Mouse (Mus musculus) heart, postnatal 36 days (tissue): Measurements from ENCODE around the gene Amn1. TPM values are rescaled to one million over a fixed set of nuclear protein-coding genes. Genes with fewer than 3 reads are reported as not detected.
"Not testable (repeated sequence)": the region's sequence is repeated elsewhere in the genome, so short reads cannot be mapped to it uniquely, and the experiment has no call there.

ENCODE experiments used
- DNase-seq, 2 experiments: peaks; one replicate each; pipeline ENCODE4 v3.0.0; 2021 to 2022
- intact Hi-C: fragments of 180-260 bp; cut with DNase I; formaldehyde crosslinking; loops from one replicate; pipeline ENCODE4 v1.15.1; 2025
- total RNA-seq, 2 experiments: library from RNA; stranded (reverse); gene quantifications; 2 replicates each; pipeline ENCODE4 v1.2.3; 2021

Gene Amn1
- total RNA-seq, 2 experiments from 2014 or later: 19.5 to 27.7 TPM

DNA sequence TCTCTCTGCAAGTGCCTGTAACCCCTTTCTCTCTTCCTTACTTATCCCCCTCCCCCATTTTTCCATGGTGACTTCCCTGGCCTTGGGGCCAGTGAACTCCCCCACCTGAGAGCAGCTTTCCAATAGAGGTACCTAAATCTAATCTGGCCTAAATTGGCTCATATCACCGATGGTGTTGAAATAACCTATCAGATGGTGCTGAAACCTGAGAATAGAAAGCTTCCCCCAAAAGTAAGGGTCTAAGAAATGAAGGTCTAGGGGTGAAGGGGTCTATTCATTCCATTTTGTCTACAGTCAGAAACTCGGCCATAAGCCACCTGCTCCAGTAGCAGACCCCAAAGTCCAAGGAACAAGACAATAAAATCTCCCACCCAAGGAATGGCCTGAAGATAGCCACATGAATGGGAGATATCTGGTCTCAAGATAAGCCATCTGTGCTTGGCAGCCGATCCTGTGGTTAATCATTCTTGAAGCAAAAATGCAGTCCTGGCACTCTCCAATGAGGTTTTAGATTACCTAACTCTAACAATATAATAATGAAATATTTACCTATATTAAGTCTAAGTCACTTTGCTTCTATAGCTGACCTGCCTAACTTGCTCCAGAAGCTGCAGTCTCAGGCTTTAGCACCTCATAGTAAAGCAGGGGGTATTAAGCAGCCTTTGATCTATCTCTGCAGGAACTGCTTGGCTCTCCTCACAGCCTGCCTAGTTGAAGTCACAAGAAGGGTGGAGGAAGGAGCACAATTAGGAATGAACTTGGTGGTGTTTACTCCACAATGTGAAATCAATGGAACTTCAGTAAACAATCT, 33.3 kb downstream of the Amn1 start:
- DNase-seq: no peak
- intact Hi-C loops: no loop called here

GRCm38 (mm10) chr6:149154116-149155030, 34.1 kb downstream of the Amn1 start:
- no peak for DNase-seq
- intact Hi-C loops: no loop called here

GRCm38 (mm10) chr6:149153473-149154115, 34.9 kb downstream of the Amn1 start:
- intact Hi-C loops: no loop called here
- no peak for DNase-seq

GRCm38 (mm10) chr6:149152119-149152518, 36.4 kb downstream of the Amn1 start:
- intact Hi-C loops: no loop called here
- DNase-seq: no peak

DNA sequence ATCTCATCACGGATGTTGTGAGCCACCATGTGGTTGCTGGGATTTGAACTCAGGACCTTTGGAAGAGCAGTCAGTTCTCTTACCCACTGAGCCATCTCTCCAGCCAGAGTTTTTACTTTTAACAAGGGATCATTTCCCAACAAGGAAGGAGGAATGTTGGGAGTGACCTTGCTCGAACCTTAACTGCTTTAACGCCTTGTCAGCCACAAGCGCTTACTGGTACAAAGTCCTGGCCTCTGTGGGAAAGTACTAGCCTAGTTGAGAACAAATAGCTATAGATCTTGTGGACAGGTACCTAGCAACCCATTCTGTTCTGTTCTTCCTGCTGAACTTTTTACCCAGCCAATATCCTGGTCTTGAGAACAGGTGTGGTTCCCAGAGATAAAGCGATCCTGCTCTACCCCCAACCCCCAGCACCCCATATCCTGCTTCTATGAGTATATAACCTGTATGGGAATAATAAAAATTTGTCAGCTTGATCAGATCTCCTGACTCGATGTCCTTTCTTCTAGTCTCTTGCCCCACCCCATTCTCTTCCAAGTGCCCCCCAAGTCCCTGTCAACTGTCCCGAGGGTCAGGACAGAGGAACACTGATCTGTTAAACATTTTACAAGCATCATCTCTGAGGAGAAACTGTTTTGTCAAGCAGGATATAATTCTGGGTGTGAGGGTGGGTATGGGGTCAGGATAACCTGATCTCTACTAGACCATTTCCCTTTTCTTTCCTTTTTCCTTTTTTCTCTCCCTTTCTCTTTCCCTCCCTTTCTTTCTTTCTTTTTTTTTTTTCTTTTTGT, 39.9 kb downstream of the Amn1 start:
- no peak for DNase-seq
- intact Hi-C loops: no loop called here

DNA sequence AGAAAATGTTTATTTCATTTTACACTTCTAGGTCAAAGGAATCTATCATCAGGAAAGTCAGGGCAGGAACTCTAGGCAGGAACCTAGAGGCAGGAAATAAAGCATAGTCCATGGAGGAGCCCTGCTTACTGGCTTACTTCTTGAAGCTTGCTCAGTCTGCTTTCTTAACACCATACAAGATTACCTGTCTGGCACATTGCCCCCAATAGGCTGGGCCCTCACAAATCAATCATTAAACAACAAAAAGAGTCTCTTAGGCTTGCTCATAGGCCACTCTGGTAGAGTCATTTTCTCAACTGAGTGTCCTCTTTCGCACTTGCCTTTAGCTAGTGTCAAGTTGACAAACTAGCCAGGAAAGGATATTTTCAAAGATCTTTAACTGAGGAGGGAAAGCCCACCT, 43.4 kb downstream of the Amn1 start:
- intact Hi-C loops: no loop called here
- DNase-seq: no peak

DNA sequence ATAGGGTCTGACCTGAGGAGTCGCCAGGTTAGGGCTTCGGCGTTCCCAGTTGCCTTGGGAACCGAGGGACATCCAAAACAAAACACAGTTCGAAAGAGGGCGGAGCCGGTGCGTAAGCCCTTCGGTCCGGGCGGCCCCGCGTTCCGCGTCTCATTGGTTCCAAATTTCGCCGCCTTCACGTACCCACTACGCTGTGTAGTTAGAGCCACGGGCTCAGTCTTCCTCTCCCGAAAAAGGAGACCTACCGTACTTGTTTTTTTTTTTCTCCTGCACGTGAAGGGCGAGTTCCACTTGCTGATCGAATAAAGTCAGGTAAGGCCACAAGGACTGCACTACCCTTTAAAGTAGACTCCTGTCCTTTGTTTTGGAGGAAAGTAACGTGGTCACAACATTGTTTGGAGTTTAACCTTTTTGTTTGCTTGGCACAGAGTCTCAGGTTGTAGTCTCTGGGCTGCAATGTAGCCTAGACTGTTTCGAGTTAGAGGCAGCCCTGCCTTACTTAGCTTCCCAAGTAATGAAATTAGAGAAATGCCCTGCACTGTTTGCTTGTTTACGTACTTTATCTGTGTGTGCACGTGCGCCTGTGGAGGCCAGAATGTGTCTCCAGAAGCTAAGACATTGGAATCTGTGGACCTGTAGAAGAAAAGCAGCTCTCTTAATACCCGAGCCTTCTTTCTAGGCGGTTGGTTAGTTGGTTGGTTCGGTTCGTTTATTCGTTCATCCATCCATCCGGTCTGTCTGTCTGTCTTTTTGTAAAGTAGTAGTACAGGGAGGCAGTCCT, 46.9 kb downstream of the Amn1 start:
- intact Hi-C loops: loop anchor here (5.0 kb wide), 2 partner anchors 46 to 166 kb away; partner anchors contain the start of genes Amn1 and Resf1
- peak; percentile 85 for DNase-seq

GRCm38 (mm10) chr6:149139471-149139870, 49.0 kb downstream of the Amn1 start, which contains the start of gene Etfbkmt:
Gene Etfbkmt, plus strand, starts transcription at chr6:149139849.
- intact Hi-C loops: no loop called here
- no peak for DNase-seq

GRCm38 (mm10) chr6:149139011-149139410, 49.5 kb downstream of the Amn1 start:
- intact Hi-C loops: no loop called here
- DNase-seq: no peak

DNA sequence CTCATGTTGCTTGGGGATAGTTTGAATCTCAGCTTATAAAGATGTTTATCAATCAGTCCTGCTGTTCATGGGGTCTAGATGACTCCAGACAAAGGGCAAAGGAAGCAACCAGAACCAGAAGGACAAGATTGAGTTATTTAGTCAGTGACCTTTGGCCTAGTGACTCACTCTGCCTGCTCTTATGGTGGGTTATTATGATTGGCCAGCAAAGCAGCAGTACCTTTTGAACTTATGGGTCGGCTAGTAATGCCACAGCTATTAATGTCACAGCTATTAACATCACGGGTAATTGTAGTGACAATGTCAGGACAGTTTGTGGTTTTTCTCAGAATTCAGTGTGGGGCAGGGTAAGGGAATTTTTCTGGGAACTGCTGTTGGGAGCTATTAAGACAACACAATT, 50.6 kb downstream of the Amn1 start:
- intact Hi-C loops: no loop called here
- DNase-seq: no peak

GRCm38 (mm10) chr6:149135631-149136030, 52.9 kb downstream of the Amn1 start:
- intact Hi-C loops: no loop called here
- no peak for DNase-seq

DNA sequence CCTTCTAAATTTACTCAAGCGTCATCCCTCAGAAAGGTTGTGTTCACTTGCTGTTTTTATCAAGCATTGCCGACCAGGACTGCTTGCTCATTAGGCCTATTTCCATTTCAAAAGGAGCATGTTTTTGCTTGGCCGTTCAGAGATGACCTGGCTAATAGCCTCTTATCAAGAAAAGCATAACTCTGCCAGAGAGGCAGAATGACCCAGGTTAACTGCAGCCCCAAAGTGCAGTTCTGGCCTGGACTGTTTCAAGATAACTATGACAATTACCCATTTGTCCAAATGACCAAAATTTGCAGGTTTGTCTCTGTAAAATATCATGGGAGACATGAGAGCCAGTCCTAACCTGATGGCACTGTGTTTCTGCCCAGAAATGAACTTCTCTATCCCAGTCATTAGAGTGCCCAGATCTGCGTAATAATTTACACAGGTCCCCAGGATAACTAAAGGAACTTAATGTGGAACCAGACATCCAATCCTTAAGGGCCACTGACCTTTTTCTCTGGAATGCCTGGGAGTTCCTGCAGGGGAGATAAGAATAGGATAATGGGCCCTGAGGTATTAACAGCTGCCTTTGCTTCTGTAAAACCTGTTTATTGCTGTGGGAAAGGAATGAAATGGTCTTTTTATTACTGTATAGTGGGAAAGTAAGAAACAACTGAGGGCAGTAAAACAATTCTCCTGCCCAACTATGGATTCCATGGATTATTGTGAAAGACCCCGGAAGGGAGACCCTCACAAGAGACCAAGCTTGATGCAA, 53.9 kb downstream of the Amn1 start:
- DNase-seq: no peak
- intact Hi-C loops: no loop called here

GRCm38 (mm10) chr6:149132311-149133077, 56.0 kb downstream of the Amn1 start:
- peak in 1 of 2 experiments; percentile 40 for DNase-seq
- intact Hi-C loops: loop anchor here (1.0 kb wide), 1 partner anchor 243 kb away; no protein-coding TSS in a partner anchor

- no peak for DNase-seq
- intact Hi-C loops: no loop called here
Measured at GRCm38 (mm10) chr6:149131111-149131510, 57.4 kb downstream of the Amn1 start.

- DNase-seq, intact Hi-C loops: not testable (repeated sequence)
Measured at GRCm38 (mm10) chr6:149129870-149130269, 58.6 kb downstream of the Amn1 start, which contains the start of gene Gm10203. Gene Gm10203, plus strand, starts transcription at chr6:149130170.

- intact Hi-C loops: loop anchor here (1.0 kb wide), 1 partner anchor 250 kb away; no protein-coding TSS in a partner anchor
- peak; percentile 42 to 57 for DNase-seq
Measured at GRCm38 (mm10) chr6:149126675-149127074, 61.8 kb downstream of the Amn1 start.

DNA sequence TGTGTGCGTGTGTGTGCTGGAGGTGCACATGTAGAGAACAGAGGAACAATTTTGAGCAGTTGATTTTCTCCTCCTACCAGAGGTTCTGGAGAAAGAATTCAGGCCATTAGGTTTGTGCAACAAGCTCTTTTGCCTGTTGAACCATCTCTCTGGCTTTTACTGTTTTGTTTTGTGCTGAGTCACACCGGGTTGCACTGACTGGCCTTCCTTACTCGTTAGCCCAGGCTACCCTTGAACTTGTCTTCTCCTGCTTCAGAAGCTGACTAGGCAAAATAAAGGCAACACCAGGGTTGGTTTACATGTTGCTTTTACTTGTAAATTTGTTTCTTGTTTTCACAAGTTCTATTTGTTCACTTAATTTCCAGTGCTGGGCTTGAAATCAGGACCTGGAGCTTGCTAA, 65.5 kb downstream of the Amn1 start:
- no peak for DNase-seq
- intact Hi-C loops: loop anchor here (5.0 kb wide), 1 partner anchor 176 kb away; the partner anchor contains the start of gene Sinhcaf
